Mouse (Mus musculus): ENCODE measurements around the gene Sertad2.

GRCm38 (mm10) chr11:20664878-20665277 lies 121.8 kb downstream of the Sertad2 start:
- TF ChIP-seq MYOG (IDR thresholded peaks at IDR 0.05; ENCODE audit: control insufficient read depth in 1 of 3, insufficient read depth in 1 of 3, insufficient read length in 2 of 3, low read depth in 2 of 3): no peak
- no peak for TF ChIP-seq TCF3 (IDR thresholded peaks at IDR 0.05; ENCODE audit: insufficient read length, low read depth)
- TF ChIP-seq CEBPB (IDR thresholded peaks at IDR 0.05; ENCODE audit: insufficient read depth, poor library complexity, severe bottlenecking): no peak
- TF ChIP-seq POLR2A (IDR thresholded peaks at IDR 0.05; ENCODE audit: insufficient read length, low read depth): no peak
- no peak for TF ChIP-seq POLR2AphosphoS2 (IDR thresholded peaks at IDR 0.05; ENCODE audit: insufficient read length, low read depth)

All from myocyte (in vitro differentiated cells).